Comparison of ENCODE assay signal across 16 mouse cellular contexts in genomic region chr1:133585995-133586537, GRCm38 (mm10). TPM values are rescaled to one million over a fixed set of nuclear protein-coding genes. Genes with fewer than 3 reads are reported as not detected.
DNase-seq lines count a peak whose midpoint lies in the region; ATAC-seq and TF ChIP-seq lines count a peak whose summit lies in the region.
"Had no signal": no experiment of that assay in that cellular context is flagged by ENCODE, and none has a peak within 500 bp of the region (broad histone marks: within the 10 kb centered on the region; RNA-seq: fewer than 3 reads in every experiment).

No protein-coding gene starts in this region.

- H3K9me3 ChIP-seq in forebrain, postnatal 0 days (ENCODE audit: low read length) = no peaks in the 10 kb centered on the region
- no peaks in the 10 kb centered on the region for H3K9me3 ChIP-seq in forebrain, embryonic 16.5 days (ENCODE audit: control insufficient read depth, low read length)
- H3K9me3 ChIP-seq in intestine, postnatal 0 days (ENCODE audit: control insufficient read depth) = no peaks in the 10 kb centered on the region
- no peaks in the 10 kb centered on the region for H3K9me3 ChIP-seq in intestine, embryonic 15.5 days
- H3K9me3 ChIP-seq in lung, embryonic 14.5 days (ENCODE audit: low read depth, low read length) = no peaks in the 10 kb centered on the region
- H3K9me3 ChIP-seq: forebrain, embryonic 12.5 days; neural tube, embryonic 12.5 days had no signal

- TF ChIP-seq CTCF in forebrain, postnatal 0 days (IDR thresholded peaks at IDR 0.05; ENCODE audit: low read depth) = peak; percentile 47
- TF ChIP-seq CTCF in intestine, postnatal 0 days (IDR thresholded peaks at IDR 0.05; ENCODE audit: low read depth) = peak; percentile 60
- peak; percentile 42; the same call in 1 of the 2 replicates for TF ChIP-seq CTCF in lung, embryonic 14.5 days (IDR thresholded peaks at IDR 0.05; ENCODE audit: low read depth)

- H3K9ac ChIP-seq in forebrain, postnatal 0 days = no peak overlapping the region
- no peak overlapping the region for H3K9ac ChIP-seq in forebrain, embryonic 16.5 days (replicated peaks; ENCODE audit: low read depth, low read length)
- H3K9ac ChIP-seq in intestine, postnatal 0 days (ENCODE audit: low read depth, low read length) = no peak overlapping the region
- no peak overlapping the region for H3K9ac ChIP-seq in intestine, embryonic 15.5 days
- no peak overlapping the region for H3K9ac ChIP-seq in lung, embryonic 14.5 days
- H3K9ac ChIP-seq: forebrain, embryonic 12.5 days; liver, embryonic 14.5 days; neural tube, embryonic 12.5 days had no signal

- H3K27me3 ChIP-seq in forebrain, postnatal 0 days (ENCODE audit: insufficient read depth, low read length) = no peaks in the 10 kb centered on the region
- H3K27me3 ChIP-seq in forebrain, embryonic 16.5 days (replicated peaks; ENCODE audit: control insufficient read depth, insufficient read depth, low read length) = no peaks in the 10 kb centered on the region
- H3K27me3 ChIP-seq in intestine, postnatal 0 days (replicated peaks; ENCODE audit: control insufficient read depth, insufficient read depth, low read length) = no peaks in the 10 kb centered on the region
- H3K27me3 ChIP-seq in intestine, embryonic 15.5 days (replicated peaks) = no peaks in the 10 kb centered on the region
- H3K27me3 ChIP-seq in lung, embryonic 14.5 days (ENCODE audit: insufficient read depth, low read length) = no peaks in the 10 kb centered on the region
- H3K27me3 ChIP-seq: forebrain, embryonic 12.5 days; neural tube, embryonic 12.5 days had no signal

- DNase-seq in forebrain, postnatal 0 days = no peak
- DNase-seq in lung, embryonic 14.5 days = peak; percentile 33
- no peak for DNase-seq in lung, postnatal 25 days (ENCODE audit: low spot score)
- DNase-seq in brain, adult 2 months (ENCODE audit: low read depth, low spot score) = peak; percentile 32
- no peak for DNase-seq in thymus, postnatal 10 days (ENCODE audit: low spot score in 2 of 2)
- DNase-seq: cerebellum, adult 2 months; cerebellum, postnatal 36 days; lung, postnatal 14 days; right cerebral cortex, postnatal 4 days had no signal

- no peak overlapping the region for H3K4me2 ChIP-seq in forebrain, postnatal 0 days (ENCODE audit: low read depth)
- no peak overlapping the region for H3K4me2 ChIP-seq in forebrain, embryonic 16.5 days (ENCODE audit: low read length)
- H3K4me2 ChIP-seq in intestine, postnatal 0 days (replicated peaks; ENCODE audit: low read depth) = no peak overlapping the region
- no peak overlapping the region for H3K4me2 ChIP-seq in intestine, embryonic 15.5 days (replicated peaks)
- no peak overlapping the region for H3K4me2 ChIP-seq in lung, embryonic 14.5 days
- H3K4me2 ChIP-seq: forebrain, embryonic 12.5 days; neural tube, embryonic 12.5 days had no signal

- H3K4me1 ChIP-seq in forebrain, postnatal 0 days (ENCODE audit: insufficient read depth) = no peaks in the 10 kb centered on the region
- no peaks in the 10 kb centered on the region for H3K4me1 ChIP-seq in forebrain, embryonic 16.5 days (replicated peaks; ENCODE audit: control insufficient read depth, insufficient read depth, low read length)
- no peaks in the 10 kb centered on the region for H3K4me1 ChIP-seq in intestine, postnatal 0 days (replicated peaks; ENCODE audit: control insufficient read depth, insufficient read depth, low read length)
- no peaks in the 10 kb centered on the region for H3K4me1 ChIP-seq in intestine, embryonic 15.5 days (replicated peaks)
- H3K4me1 ChIP-seq in lung, embryonic 14.5 days (ENCODE audit: insufficient read depth) = no peaks in the 10 kb centered on the region
- H3K4me1 ChIP-seq: megakaryocyte, embryonic 14.5 days; neural tube, embryonic 12.5 days had no signal

- WGBS in forebrain, postnatal 0 days = 70% methylated on average over 6 of the region's 6 CpGs
- 68% methylated on average over 6 of the region's 6 CpGs for WGBS in forebrain, embryonic 16.5 days
- WGBS in intestine, postnatal 0 days = 70% methylated on average over 6 of the region's 6 CpGs
- WGBS in intestine, embryonic 15.5 days = 80% methylated on average over 6 of the region's 6 CpGs
- 68% methylated on average over 6 of the region's 6 CpGs for WGBS in lung, embryonic 14.5 days

- no peak overlapping the region for H3K27ac ChIP-seq in forebrain, postnatal 0 days (ENCODE audit: low read depth, low read length)
- H3K27ac ChIP-seq in forebrain, embryonic 16.5 days (ENCODE audit: low read length) = no peak overlapping the region
- H3K27ac ChIP-seq in intestine, postnatal 0 days (ENCODE audit: low read depth, low read length) = no peak overlapping the region
- no peak overlapping the region for H3K27ac ChIP-seq in intestine, embryonic 15.5 days
- H3K27ac ChIP-seq in lung, embryonic 14.5 days (ENCODE audit: low read depth) = no peak overlapping the region
- H3K27ac ChIP-seq: forebrain, embryonic 12.5 days; liver, embryonic 14.5 days; neural tube, embryonic 12.5 days had no signal

- H3K4me3 ChIP-seq in forebrain, postnatal 0 days (ENCODE audit: low read depth, low read length) = no peak overlapping the region
- no peak overlapping the region for H3K4me3 ChIP-seq in forebrain, embryonic 16.5 days (replicated peaks; ENCODE audit: low read length)
- H3K4me3 ChIP-seq in intestine, postnatal 0 days (ENCODE audit: low read depth, low read length) = no peak overlapping the region
- H3K4me3 ChIP-seq in intestine, embryonic 15.5 days (replicated peaks) = no peak overlapping the region
- H3K4me3 ChIP-seq in lung, embryonic 14.5 days (ENCODE audit: low read depth, low read length) = no peak overlapping the region
- H3K4me3 ChIP-seq: forebrain, embryonic 12.5 days; megakaryocyte, embryonic 14.5 days; neural tube, embryonic 12.5 days had no signal

- no peaks in the 10 kb centered on the region for H3K36me3 ChIP-seq in forebrain, postnatal 0 days (ENCODE audit: insufficient read depth)
- H3K36me3 ChIP-seq in forebrain, embryonic 16.5 days (ENCODE audit: control insufficient read depth, insufficient read depth) = no peaks in the 10 kb centered on the region
- H3K36me3 ChIP-seq in intestine, postnatal 0 days (ENCODE audit: control insufficient read depth, insufficient read depth) = no peaks in the 10 kb centered on the region
- no peaks in the 10 kb centered on the region for H3K36me3 ChIP-seq in intestine, embryonic 15.5 days
- no peaks in the 10 kb centered on the region for H3K36me3 ChIP-seq in lung, embryonic 14.5 days (ENCODE audit: insufficient read depth)
- H3K36me3 ChIP-seq: forebrain, embryonic 12.5 days; neural tube, embryonic 12.5 days had no signal

- no peak for ATAC-seq in forebrain, postnatal 0 days
- no peak for ATAC-seq in forebrain, embryonic 16.5 days
- no peak for ATAC-seq in intestine, postnatal 0 days
- ATAC-seq in intestine, embryonic 15.5 days = no peak
- no peak for ATAC-seq in lung, embryonic 14.5 days (ENCODE audit: insufficient read depth)

RNA-seq across cellular contexts. Expression of gene Snrpe, which starts 24.0 kb away (rescaled TPM):
- 199 and 291 TPM in 2 replicates for total RNA-seq in forebrain, postnatal 0 days (2014; rRNA removed)
- polyA plus RNA-seq in forebrain, postnatal 0 days (2015; fragmentation: Nextera tagmentation; extraction: Ambion mirVana) = 418 and 566 TPM in 2 replicates
- 490 and 513 TPM in 2 replicates for polyA plus RNA-seq in forebrain, embryonic 16.5 days (2015; fragmentation: Nextera tagmentation; extraction: Ambion mirVana)
- 348 and 361 TPM in 2 replicates for polyA plus RNA-seq in intestine, postnatal 0 days (2015; fragmentation: Nextera tagmentation; extraction: Ambion mirVana)
- polyA plus RNA-seq in intestine, embryonic 15.5 days (2015; fragmentation: Nextera tagmentation; extraction: Ambion mirVana) = 625 and 637 TPM in 2 replicates
- 817 and 867 TPM in 2 replicates for polyA plus RNA-seq in lung, embryonic 14.5 days (2014; fragmentation: Nextera tagmentation; extraction: Ambion mirVana)

Comparison
In these comparisons a context has a peak if more than half of its experiments do, and no peak if none do; other contexts are left out.
1. DNase-seq: peak in lung, embryonic 14.5 days (single experiment) and brain, adult 2 months (single experiment); none in forebrain, postnatal 0 days (single experiment), lung, postnatal 25 days (single experiment) and thymus, postnatal 10 days (0 of 2).
2. Peak in every context shown above with its lines, with median percentiles within 50 percentile points of each other: CTCF ChIP-seq.